Comparison of ENCODE assay signal across 8 mouse cellular contexts in genomic region chr7:27285698-27286066, GRCm38 (mm10). TPM values are rescaled to one million over a fixed set of nuclear protein-coding genes. Genes with fewer than 3 reads are reported as not detected.
DNase-seq lines count a peak whose midpoint lies in the region; ATAC-seq and TF ChIP-seq lines count a peak whose summit lies in the region.

No protein-coding gene starts in this region.

- no peak overlapping the region for H3K27ac ChIP-seq in intestine, postnatal 0 days (ENCODE audit: low read depth, low read length)
- H3K27ac ChIP-seq in liver, adult 2 months (replicated peaks; ENCODE audit: insufficient read depth, low read depth, low read length) = no peak overlapping the region
- no peak overlapping the region for H3K27ac ChIP-seq in midbrain, postnatal 0 days (ENCODE audit: low read depth, low read length)

- 7% methylated on average over 8 of the region's 8 CpGs for WGBS in intestine, postnatal 0 days
- WGBS in liver, adult 2 months = 11% methylated on average over 8 of the region's 8 CpGs
- 6% methylated on average over 8 of the region's 8 CpGs for WGBS in midbrain, postnatal 0 days

- TF ChIP-seq CTCF in intestine, postnatal 0 days (IDR thresholded peaks at IDR 0.05; ENCODE audit: low read depth) = peak; percentile 89
- peak; percentile 49; the same call in 1 of the 2 replicates for TF ChIP-seq CTCF in liver, adult 2 months (IDR thresholded peaks at IDR 0.05; ENCODE audit: low read depth, low read length)
- TF ChIP-seq CTCF in midbrain, postnatal 0 days (IDR thresholded peaks at IDR 0.05) = peak; percentile 85

- peaks cover 12% of the 10 kb centered on the region; the same call in 1 of the 2 replicates for H3K36me3 ChIP-seq in intestine, postnatal 0 days (ENCODE audit: control insufficient read depth, insufficient read depth)
- H3K36me3 ChIP-seq in liver, adult 2 months (ENCODE audit: control insufficient read depth, insufficient read depth, low read length) = no peaks in the 10 kb centered on the region
- peaks cover 15% of the 10 kb centered on the region for H3K36me3 ChIP-seq in midbrain, postnatal 0 days (ENCODE audit: insufficient read depth, low read length)

- no peaks in the 10 kb centered on the region for H3K9me3 ChIP-seq in intestine, postnatal 0 days (ENCODE audit: control insufficient read depth)
- no peaks in the 10 kb centered on the region for H3K9me3 ChIP-seq in midbrain, postnatal 0 days (ENCODE audit: low read length)

- DNase-seq in CD4-positive, CD25-positive, alpha-beta regulatory T cell, adult 2 months (ENCODE audit: low read depth, low spot score) = peak; percentile 76
- DNase-seq in ZHBTc4 (ENCODE audit: low read depth, low spot score) = peak; percentile 94
- DNase-seq in embryo, embryonic 11.5 days (ENCODE audit: low read depth, low spot score) = peak; percentile 64
- DNase-seq in heart, adult 18-20 months = peak; percentile 62 to 76
- DNase-seq in liver, adult 2 months (ENCODE audit: extremely low read depth, low read depth, low spot score) = peak; percentile 26
- DNase-seq in midbrain, postnatal 0 days (ENCODE audit: low spot score) = peak; percentile 85
- DNase-seq in thymus, postnatal 0 days (ENCODE audit: low spot score) = peak; percentile 67

- ATAC-seq in intestine, postnatal 0 days = peak; percentile 56
- peak; percentile 82 for ATAC-seq in midbrain, postnatal 0 days (ENCODE audit: low FRiP score)

- TF ChIP-seq POLR2A in liver, adult 2 months (IDR thresholded peaks at IDR 0.05; ENCODE audit: extremely low read depth, insufficient read depth, low read length) = no peak

- H3K79me2 ChIP-seq in liver, adult 2 months (ENCODE audit: control insufficient read depth, insufficient read depth, low read length) = no peaks in the 10 kb centered on the region

- no peaks in the 10 kb centered on the region for H3K27me3 ChIP-seq in intestine, postnatal 0 days (replicated peaks; ENCODE audit: control insufficient read depth, insufficient read depth, low read length)
- no peaks in the 10 kb centered on the region; the same call in 1 of the 2 replicates for H3K27me3 ChIP-seq in liver, adult 2 months (ENCODE audit: control insufficient read depth, insufficient read depth, low read length)
- no peaks in the 10 kb centered on the region for H3K27me3 ChIP-seq in midbrain, postnatal 0 days (ENCODE audit: insufficient read depth, low read length)

- H3K4me2 ChIP-seq in intestine, postnatal 0 days (replicated peaks; ENCODE audit: low read depth) = no peak overlapping the region
- peak overlapping the region; percentile 31 for H3K4me2 ChIP-seq in midbrain, postnatal 0 days (ENCODE audit: low read depth, low read length, poor library complexity, severe bottlenecking)

- H3K4me1 ChIP-seq in intestine, postnatal 0 days (replicated peaks; ENCODE audit: control insufficient read depth, insufficient read depth, low read length) = peaks cover 3% of the 10 kb centered on the region; the same call in 1 of the 2 replicates
- no peaks in the 10 kb centered on the region for H3K4me1 ChIP-seq in liver, adult 2 months (ENCODE audit: control insufficient read depth, insufficient read depth, low read length)
- H3K4me1 ChIP-seq in midbrain, postnatal 0 days (ENCODE audit: insufficient read depth, low read length) = no peaks in the 10 kb centered on the region

- H3K9ac ChIP-seq in intestine, postnatal 0 days (ENCODE audit: low read depth, low read length) = no peak overlapping the region
- H3K9ac ChIP-seq in liver, adult 2 months (ENCODE audit: low read depth, low read length) = no peak overlapping the region
- H3K9ac ChIP-seq in midbrain, postnatal 0 days (replicated peaks; ENCODE audit: low read length, poor library complexity, severe bottlenecking) = no peak overlapping the region

- no peak overlapping the region for H3K4me3 ChIP-seq in intestine, postnatal 0 days (ENCODE audit: low read depth, low read length)
- no peak overlapping the region for H3K4me3 ChIP-seq in liver, adult 2 months (ENCODE audit: insufficient read depth, low read depth, low read length)
- H3K4me3 ChIP-seq in midbrain, postnatal 0 days (ENCODE audit: low read depth, low read length) = no peak overlapping the region

RNA-seq across cellular contexts. Expression of gene Numbl, which starts 27.4 kb away (rescaled TPM):
- 1 to 10 TPM; 2.4 to 3.3 TPM for total RNA-seq in heart, adult 18-20 months (2021)
- polyA plus RNA-seq in intestine, postnatal 0 days (2015; fragmentation: Nextera tagmentation; extraction: Ambion mirVana) = 6.6 and 7.5 TPM in 2 replicates
- total RNA-seq in liver, adult 2 months (2014; rRNA removed) = 0.46 and 0.74 TPM in 2 replicates
- polyA plus RNA-seq in liver, adult 2 months (2012; rRNA removed) = 0.62 and 1.5 TPM in 2 replicates
- total RNA-seq in midbrain, postnatal 0 days (2014; rRNA removed) = 111 and 147 TPM in 2 replicates
- polyA plus RNA-seq in midbrain, postnatal 0 days (2015; fragmentation: Nextera tagmentation; extraction: Ambion mirVana) = 59.8 and 60.9 TPM in 2 replicates
- polyA plus RNA-seq in thymus, postnatal 0 days (2015; fragmentation: Nextera tagmentation; extraction: Ambion mirVana) = 3.2 and 3.5 TPM in 2 replicates

RNA-seq across cellular contexts. Expression of gene Ltbp4, which starts 51.8 kb away (rescaled TPM):
- total RNA-seq in heart, adult 18-20 months (2021) = 100 to 1,000 TPM; 185 to 206 TPM
- polyA plus RNA-seq in intestine, postnatal 0 days (2015; fragmentation: Nextera tagmentation; extraction: Ambion mirVana) = 40.7 and 43.7 TPM in 2 replicates
- 9.4 and 24.2 TPM in 2 replicates for total RNA-seq in liver, adult 2 months (2014; rRNA removed)
- 29.2 and 32.5 TPM in 2 replicates for polyA plus RNA-seq in liver, adult 2 months (2012; rRNA removed)
- total RNA-seq in midbrain, postnatal 0 days (2014; rRNA removed) = 25.3 and 44.3 TPM in 2 replicates
- 13.6 and 16.0 TPM in 2 replicates for polyA plus RNA-seq in midbrain, postnatal 0 days (2015; fragmentation: Nextera tagmentation; extraction: Ambion mirVana)
- polyA plus RNA-seq in thymus, postnatal 0 days (2015; fragmentation: Nextera tagmentation; extraction: Ambion mirVana) = 3.6 and 5.6 TPM in 2 replicates

RNA-seq across cellular contexts. Expression of gene Coq8b, which starts 52.9 kb away (rescaled TPM):
- total RNA-seq in heart, adult 18-20 months (2021) = 10 to 100 TPM in 1 of 2 experiments, 1 to 10 TPM in 1; 9.8 to 11.3 TPM
- 16.8 and 18.7 TPM in 2 replicates for polyA plus RNA-seq in intestine, postnatal 0 days (2015; fragmentation: Nextera tagmentation; extraction: Ambion mirVana)
- 11.9 and 16.6 TPM in 2 replicates for total RNA-seq in liver, adult 2 months (2014; rRNA removed)
- 35.2 and 36.2 TPM in 2 replicates for polyA plus RNA-seq in liver, adult 2 months (2012; rRNA removed)
- total RNA-seq in midbrain, postnatal 0 days (2014; rRNA removed) = 24.8 and 26.0 TPM in 2 replicates
- polyA plus RNA-seq in midbrain, postnatal 0 days (2015; fragmentation: Nextera tagmentation; extraction: Ambion mirVana) = 15.1 and 16.7 TPM in 2 replicates
- polyA plus RNA-seq in thymus, postnatal 0 days (2015; fragmentation: Nextera tagmentation; extraction: Ambion mirVana) = 15.8 and 15.9 TPM in 2 replicates

RNA-seq across cellular contexts. Expression of gene Itpkc, which starts 57.2 kb away (rescaled TPM):
- 1 to 10 TPM; 4.6 TPM for total RNA-seq in heart, adult 18-20 months (2021)
- 8.6 and 9.0 TPM in 2 replicates for polyA plus RNA-seq in intestine, postnatal 0 days (2015; fragmentation: Nextera tagmentation; extraction: Ambion mirVana)
- total RNA-seq in liver, adult 2 months (2014; rRNA removed) = 3.5 and 6.0 TPM in 2 replicates
- polyA plus RNA-seq in liver, adult 2 months (2012; rRNA removed) = 4.0 and 5.8 TPM in 2 replicates
- total RNA-seq in midbrain, postnatal 0 days (2014; rRNA removed) = 15.3 and 17.3 TPM in 2 replicates
- polyA plus RNA-seq in midbrain, postnatal 0 days (2015; fragmentation: Nextera tagmentation; extraction: Ambion mirVana) = 4.7 and 5.4 TPM in 2 replicates
- polyA plus RNA-seq in thymus, postnatal 0 days (2015; fragmentation: Nextera tagmentation; extraction: Ambion mirVana) = 2.3 TPM in 2 replicates

Comparison
In these comparisons a context has a peak if more than half of its experiments do, and no peak if none do; other contexts are left out.
1. DNase-seq: peak in every context shown above with its lines; median percentile 94 in ZHBTc4; 85 in midbrain, postnatal 0 days; 76 in CD4-positive, CD25-positive, alpha-beta regulatory T cell, adult 2 months; 69 in heart, adult 18-20 months; 67 in thymus, postnatal 0 days; 64 in embryo, embryonic 11.5 days; 26 in liver, adult 2 months.